Mouse (Mus musculus) lung, adult 2 months (tissue): Measurements from ENCODE around the gene 1810010H24Rik.

Source experiments
- CTCF ChIP-seq: fragments of 200-500 bp; IDR thresholded peaks from 2 replicates; pipeline ENCODE4 v1.5.1; 2011; ENCODE audit warnings: mild to moderate bottlenecking, low read length, control low read depth; ENCODE audit not compliant: insufficient read depth
- POLR2A ChIP-seq: fragments of 200-500 bp; IDR thresholded peaks from 2 replicates; pipeline ENCODE4 v1.6.1; 2011; ENCODE audit warnings: low read depth, mild to moderate bottlenecking, control low read depth, low read length, borderline replicate concordance; ENCODE audit errors: extremely low read depth

GRCm38 (mm10) chr11:107018606-107019005 is 6.9 kb upstream of the 1810010H24Rik start:
- TF ChIP-seq POLR2A (no peak), CTCF (peak; percentile 32)
